Mouse (Mus musculus) lung, embryonic 16.5 days (tissue): Measurements from ENCODE around the gene Far2. TPM values are rescaled to one million over a fixed set of nuclear protein-coding genes. Genes with fewer than 3 reads are reported as not detected.

ENCODE experiments used
- ATAC-seq: fragments of 200-750 bp; cut with Nextera tagmentation; 2 replicates; pipeline ENCODE4 v1.8.0; 2017; ENCODE audit warnings: low read depth, mild to moderate bottlenecking, moderate library complexity
- H3K27ac ChIP-seq: fragments of 300-500 bp; sonication (generic); 2 replicates; pipeline ENCODE4 v1.5.1; 2014; ENCODE audit warnings: mild to moderate bottlenecking, control low read depth, low read length
- H3K27me3 ChIP-seq: fragments of 300-500 bp; sonication (generic); 2 replicates; pipeline ENCODE4 v1.6.1; 2014; ENCODE audit warnings: low read depth, low read length, mixed read lengths; ENCODE audit not compliant: control insufficient read depth, insufficient read depth
- H3K36me3 ChIP-seq: fragments of 300-500 bp; sonication (generic); 2 replicates; pipeline ENCODE4 v1.6.1; 2014; ENCODE audit warnings: low read length; ENCODE audit not compliant: control insufficient read depth, insufficient read depth
- H3K4me1 ChIP-seq: fragments of 300-500 bp; sonication (generic); replicated peaks from 2 replicates; pipeline ENCODE4 v1.6.1; 2014; ENCODE audit warnings: low read length, mixed read lengths; ENCODE audit not compliant: control insufficient read depth, insufficient read depth
- H3K4me2 ChIP-seq: fragments of 300-500 bp; sonication (generic); 2 replicates; pipeline ENCODE4 v1.6.1; 2014; ENCODE audit warnings: low read depth, low read length, control low read depth
- H3K4me3 ChIP-seq: fragments of 300-500 bp; sonication (generic); 2 replicates; pipeline ENCODE4 v1.5.1; 2014; ENCODE audit warnings: mild to moderate bottlenecking, low read length, control low read depth
- H3K9ac ChIP-seq: fragments of 300-500 bp; sonication (generic); 2 replicates; pipeline ENCODE4 v1.6.1; 2014; ENCODE audit warnings: low read length, control low read depth
- H3K9me3 ChIP-seq: fragments of 300-500 bp; sonication (generic); 2 replicates; pipeline ENCODE4 v1.6.1; 2016; ENCODE audit warnings: low read length; ENCODE audit not compliant: control insufficient read depth
- WGBS: fragments of 180-500 bp; shearing (Covaris S2); extraction: QIAGEN DNeasy Blood & Tissue Kit; methylation state at CpG from one replicate; pipeline ENCODE4 v1.1.7; 2014; 5-methylcytosine and 5-hydroxymethylcytosine counted together
- polyA plus RNA-seq: library from polyadenylated mRNA; unstranded; fragments of >200 nt; fragmentation: Nextera tagmentation; extraction: Ambion mirVana; gene quantifications from 2 replicates; pipeline ENCODE4 v1.2.1, GENCODE M21; 2015

Gene Far2
- polyA plus RNA-seq, 1 experiment from 2014 or later, result 5.9 TPM

GRCm38 (mm10) chr6:148073599-148073998 is 26.5 kb downstream of the Far2 start:
- Histone ChIP-seq H3K27ac (no peak overlapping the region), H3K36me3 (no peaks in the 10 kb centered on the region), H3K4me3 (no peak overlapping the region), H3K9ac (no peak overlapping the region), H3K4me2 (no peak overlapping the region), H3K9me3 (no peaks in the 10 kb centered on the region), H3K4me1 (0 out of 2 replicates have a peak, but pooled peaks cover 2% of the 10 kb centered on the region), H3K27me3 (no peaks in the 10 kb centered on the region)
- 74% methylated on average over 3 of the region's 3 CpGs for WGBS
- no peak for ATAC-seq

- no peak overlapping the region for H3K9ac ChIP-seq
- no peak overlapping the region for H3K4me2 ChIP-seq
- ATAC-seq, result no peak
- H3K27ac ChIP-seq, result no peak overlapping the region
- H3K9me3 ChIP-seq, result no peaks in the 10 kb centered on the region
- H3K4me1 ChIP-seq, result 0 out of 2 replicates have a peak, but pooled peaks cover 2% of the 10 kb centered on the region
- H3K36me3 ChIP-seq, result no peaks in the 10 kb centered on the region
- no peaks in the 10 kb centered on the region for H3K27me3 ChIP-seq
- no peak overlapping the region for H3K4me3 ChIP-seq
Observed at GRCm38 (mm10) chr6:148074211-148074864, 27.3 kb downstream of the Far2 start.

GRCm38 (mm10) chr6:148083864-148084263 is 36.8 kb downstream of the Far2 start:
- no peaks in the 10 kb centered on the region for H3K9me3 ChIP-seq
- H3K9ac ChIP-seq, result no peak overlapping the region
- WGBS, result 84% methylated on average over 2 of the region's 2 CpGs
- H3K4me2 ChIP-seq, result no peak overlapping the region
- no peak overlapping the region for H3K4me3 ChIP-seq
- H3K36me3 ChIP-seq, result no peaks in the 10 kb centered on the region
- no peaks in the 10 kb centered on the region for H3K27me3 ChIP-seq
- H3K4me1 ChIP-seq, result no peaks in the 10 kb centered on the region
- no peak for ATAC-seq
- no peak overlapping the region for H3K27ac ChIP-seq

GRCm38 (mm10) chr6:148084403-148084802 is 37.3 kb downstream of the Far2 start:
- H3K27ac ChIP-seq, result no peak overlapping the region
- no peak overlapping the region for H3K4me2 ChIP-seq
- no peak overlapping the region for H3K4me3 ChIP-seq
- no peak for ATAC-seq
- H3K27me3 ChIP-seq, result no peaks in the 10 kb centered on the region
- H3K36me3 ChIP-seq, result no peaks in the 10 kb centered on the region
- no peak overlapping the region for H3K9ac ChIP-seq
- H3K4me1 ChIP-seq, result no peaks in the 10 kb centered on the region
- 70% methylated on average over 2 of the region's 2 CpGs for WGBS
- no peaks in the 10 kb centered on the region for H3K9me3 ChIP-seq

GRCm38 (mm10) chr6:148097039-148097438 is 50.0 kb downstream of the Far2 start:
- H3K4me2 ChIP-seq, result no peak overlapping the region
- WGBS, result 63% methylated on average over 3 of the region's 3 CpGs
- H3K27me3 ChIP-seq, result no peaks in the 10 kb centered on the region
- no peak for ATAC-seq
- no peaks in the 10 kb centered on the region for H3K9me3 ChIP-seq
- H3K9ac ChIP-seq, result no peak overlapping the region
- H3K36me3 ChIP-seq, result no peaks in the 10 kb centered on the region
- no peak overlapping the region for H3K27ac ChIP-seq
- no peaks in the 10 kb centered on the region for H3K4me1 ChIP-seq
- no peak overlapping the region for H3K4me3 ChIP-seq

GRCm38 (mm10) chr6:148101977-148102376 is 54.9 kb downstream of the Far2 start:
- Histone ChIP-seq H3K27me3 (no peaks in the 10 kb centered on the region), H3K27ac (no peak overlapping the region), H3K36me3 (no peaks in the 10 kb centered on the region), H3K9ac (no peak overlapping the region), H3K4me3 (no peak overlapping the region), H3K9me3 (no peaks in the 10 kb centered on the region), H3K4me1 (no peaks in the 10 kb centered on the region), H3K4me2 (no peak overlapping the region)
- WGBS, result 40% methylated on average over 3 of the region's 3 CpGs
- peak; percentile 83 for ATAC-seq

GRCm38 (mm10) chr6:148102434-148102833 is 55.4 kb downstream of the Far2 start:
- Histone ChIP-seq H3K27ac (no peak overlapping the region), H3K9ac (no peak overlapping the region), H3K9me3 (no peaks in the 10 kb centered on the region), H3K4me1 (no peaks in the 10 kb centered on the region), H3K36me3 (no peaks in the 10 kb centered on the region), H3K27me3 (no peaks in the 10 kb centered on the region), H3K4me3 (no peak overlapping the region), H3K4me2 (no peak overlapping the region)
- 89% methylated on average over 1 of the region's 1 CpGs for WGBS
- no peak for ATAC-seq

- H3K4me3 ChIP-seq, result no peak overlapping the region
- no peak for ATAC-seq
- H3K4me1 ChIP-seq, result no peaks in the 10 kb centered on the region
- H3K9me3 ChIP-seq, result no peaks in the 10 kb centered on the region
- H3K27me3 ChIP-seq, result no peaks in the 10 kb centered on the region
- H3K36me3 ChIP-seq, result no peaks in the 10 kb centered on the region
- WGBS, result 26% methylated on average over 9 of the region's 9 CpGs
- no peak overlapping the region for H3K9ac ChIP-seq
- H3K27ac ChIP-seq, result no peak overlapping the region
- no peak overlapping the region for H3K4me2 ChIP-seq
Observed at GRCm38 (mm10) chr6:148104212-148104611, 57.2 kb downstream of the Far2 start.

- Histone ChIP-seq H3K4me3 (no peak overlapping the region), H3K9ac (no peak overlapping the region), H3K4me1 (no peaks in the 10 kb centered on the region), H3K36me3 (no peaks in the 10 kb centered on the region), H3K27me3 (no peaks in the 10 kb centered on the region), H3K27ac (no peak overlapping the region), H3K9me3 (no peaks in the 10 kb centered on the region), H3K4me2 (no peak overlapping the region)
- ATAC-seq, result no peak
- WGBS, result 59% methylated on average over 9 of the region's 9 CpGs
Observed at GRCm38 (mm10) chr6:148105722-148106268, 58.7 kb downstream of the Far2 start.
